ENCODE assay signal across 8 mouse cellular contexts in genomic region chr3:97866696-97867095, GRCm38 (mm10). TPM values are rescaled to one million over a fixed set of nuclear protein-coding genes. Genes with fewer than 3 reads are reported as not detected.
DNase-seq lines count a peak whose midpoint lies in the region; ATAC-seq and TF ChIP-seq lines count a peak whose summit lies in the region.

No protein-coding gene starts in this region.

- H3K9ac ChIP-seq in forebrain, embryonic 14.5 days (ENCODE audit: low read length) = no peak overlapping the region
- H3K9ac ChIP-seq in forebrain, embryonic 11.5 days (ENCODE audit: low read length) = no peak overlapping the region
- H3K9ac ChIP-seq in neural tube, embryonic 14.5 days (replicated peaks; ENCODE audit: low read depth, low read length) = no peak overlapping the region

- TF ChIP-seq CTCF in layer of hippocampus, adult 2 months (conservative IDR thresholded peaks at IDR 0.05) = no peak

- H3K4me3 ChIP-seq in forebrain, embryonic 14.5 days (ENCODE audit: low read depth, low read length) = peak overlapping the region; percentile 54; the same call in 1 of the 2 replicates
- no peak overlapping the region for H3K4me3 ChIP-seq in forebrain, embryonic 11.5 days (ENCODE audit: low read depth, low read length)
- peak overlapping the region; percentile 81 for H3K4me3 ChIP-seq in layer of hippocampus, adult 2 months
- peak overlapping the region; percentile 50; the same call in 1 of the 2 replicates for H3K4me3 ChIP-seq in neural tube, embryonic 14.5 days (ENCODE audit: low read depth, low read length)

- ATAC-seq in forebrain, embryonic 14.5 days = no peak
- ATAC-seq in forebrain, embryonic 11.5 days (replicated peaks; ENCODE audit: low FRiP score) = no peak
- ATAC-seq in neural tube, embryonic 14.5 days (ENCODE audit: low read depth) = no peak

- no peaks in the 10 kb centered on the region for H3K36me3 ChIP-seq in forebrain, embryonic 14.5 days (ENCODE audit: control insufficient read depth, insufficient read depth, low read length)
- H3K36me3 ChIP-seq in forebrain, embryonic 11.5 days (ENCODE audit: control insufficient read depth, insufficient read depth, low read length) = no peaks in the 10 kb centered on the region
- H3K36me3 ChIP-seq in neural tube, embryonic 14.5 days (ENCODE audit: control insufficient read depth, insufficient read depth, low read length) = no peaks in the 10 kb centered on the region

- no peak overlapping the region for H3K27ac ChIP-seq in forebrain, embryonic 14.5 days (ENCODE audit: low read depth, low read length)
- no peak overlapping the region for H3K27ac ChIP-seq in forebrain, embryonic 11.5 days (ENCODE audit: low read depth, low read length)
- peak overlapping the region; percentile 93; the same call in 1 of the 2 replicates for H3K27ac ChIP-seq in layer of hippocampus, adult 2 months
- H3K27ac ChIP-seq in neural tube, embryonic 14.5 days (ENCODE audit: low read depth, low read length) = no peak overlapping the region

- WGBS in forebrain, embryonic 14.5 days = 58% methylated on average over 4 of the region's 4 CpGs
- 58% methylated on average over 4 of the region's 4 CpGs for WGBS in forebrain, embryonic 11.5 days
- 69% methylated on average over 4 of the region's 4 CpGs for WGBS in neural tube, embryonic 14.5 days

- peaks cover 5% of the 10 kb centered on the region; the same call in 1 of the 2 replicates for H3K4me1 ChIP-seq in forebrain, embryonic 14.5 days (ENCODE audit: control insufficient read depth, insufficient read depth, low read length)
- H3K4me1 ChIP-seq in forebrain, embryonic 11.5 days (replicated peaks; ENCODE audit: control insufficient read depth, insufficient read depth, low read length) = 0 out of 2 replicates have a peak, but pooled peaks cover 4% of the 10 kb centered on the region
- no peaks in the 10 kb centered on the region for H3K4me1 ChIP-seq in neural tube, embryonic 14.5 days (ENCODE audit: control insufficient read depth, insufficient read depth, low read length)

- no peak for DNase-seq in forebrain, embryonic 14.5 days (ENCODE audit: low spot score)
- no peak for DNase-seq in forebrain, embryonic 11.5 days (ENCODE audit: low spot score)
- no peak for DNase-seq in layer of hippocampus, adult 2 months (ENCODE audit: low spot score in 2 of 2)
- DNase-seq in layer of hippocampus, adult 11-12 months (ENCODE audit: low spot score) = no peak
- peak; percentile 26 to 35 for DNase-seq in kidney, postnatal 36 days
- DNase-seq in right cerebral cortex, postnatal 25 days = no peak
- DNase-seq in layer of hippocampus, postnatal 14 days (ENCODE audit: low spot score in 2 of 2) = no peak

- H3K27me3 ChIP-seq in forebrain, embryonic 14.5 days (replicated peaks; ENCODE audit: control insufficient read depth, insufficient read depth, low read length) = 0 out of 2 replicates have a peak, but pooled peaks cover 3% of the 10 kb centered on the region
- H3K27me3 ChIP-seq in forebrain, embryonic 11.5 days (ENCODE audit: control insufficient read depth, insufficient read depth, low read length) = peaks cover 20% of the 10 kb centered on the region
- H3K27me3 ChIP-seq in neural tube, embryonic 14.5 days (ENCODE audit: control insufficient read depth, insufficient read depth, low read length) = no peaks in the 10 kb centered on the region

- H3K4me2 ChIP-seq in forebrain, embryonic 14.5 days (ENCODE audit: low read length) = peak overlapping the region; percentile 96
- H3K4me2 ChIP-seq in forebrain, embryonic 11.5 days (ENCODE audit: low read depth, low read length, severe bottlenecking) = no peak overlapping the region
- H3K4me2 ChIP-seq in neural tube, embryonic 14.5 days (ENCODE audit: low read depth, low read length) = peak overlapping the region; percentile 97

- H3K9me3 ChIP-seq in forebrain, embryonic 14.5 days (replicated peaks; ENCODE audit: control insufficient read depth, low read length) = no peaks in the 10 kb centered on the region
- no peaks in the 10 kb centered on the region for H3K9me3 ChIP-seq in forebrain, embryonic 11.5 days (ENCODE audit: control insufficient read depth, low read length)
- no peaks in the 10 kb centered on the region for H3K9me3 ChIP-seq in neural tube, embryonic 14.5 days (ENCODE audit: control insufficient read depth, low read length)

RNA-seq across cellular contexts. Expression of gene Pde4dip, which starts 21.8 kb away (rescaled TPM):
- 50.6 and 62.8 TPM in 2 replicates for polyA plus RNA-seq in forebrain, embryonic 14.5 days (2014; fragmentation: Nextera tagmentation; extraction: Ambion mirVana)
- 25.7 and 27.2 TPM in 2 replicates for polyA plus RNA-seq in forebrain, embryonic 11.5 days (2014; fragmentation: Nextera tagmentation; extraction: Ambion mirVana)
- 100 to 1,000 TPM; 232 to 246 TPM for total RNA-seq in layer of hippocampus, adult 2 months (2021)
- 75.8 and 87.1 TPM in 2 replicates for polyA plus RNA-seq in neural tube, embryonic 14.5 days (2014; fragmentation: Nextera tagmentation; extraction: Ambion mirVana)
- total RNA-seq in layer of hippocampus, postnatal 14 days (2021) = 100 to 1,000 TPM; 214 to 250 TPM

RNA-seq across cellular contexts. Expression of gene Sec22b, which starts 34.3 kb away (rescaled TPM):
- 124 and 130 TPM in 2 replicates for polyA plus RNA-seq in forebrain, embryonic 14.5 days (2014; fragmentation: Nextera tagmentation; extraction: Ambion mirVana)
- polyA plus RNA-seq in forebrain, embryonic 11.5 days (2014; fragmentation: Nextera tagmentation; extraction: Ambion mirVana) = 121 and 122 TPM in 2 replicates
- total RNA-seq in layer of hippocampus, adult 2 months (2021) = 10 to 100 TPM; 78.3 to 81.7 TPM
- 105 and 111 TPM in 2 replicates for polyA plus RNA-seq in neural tube, embryonic 14.5 days (2014; fragmentation: Nextera tagmentation; extraction: Ambion mirVana)
- 10 to 100 TPM; 66.7 to 68.1 TPM for total RNA-seq in layer of hippocampus, postnatal 14 days (2021)

Comparison
In these comparisons a context has a peak if more than half of its experiments do, and no peak if none do; other contexts are left out.
1. DNase-seq: peak in kidney, postnatal 36 days (2 of 2); none in forebrain, embryonic 14.5 days (single experiment), forebrain, embryonic 11.5 days (single experiment), layer of hippocampus, adult 2 months (0 of 2), layer of hippocampus, adult 11-12 months (single experiment), right cerebral cortex, postnatal 25 days (single experiment) and layer of hippocampus, postnatal 14 days (0 of 2).